Mouse (Mus musculus) lung, postnatal 36 days (tissue): ENCODE measurements at regions not wholly inside any gene's neighbourhood (a gene's known extent, or its start where the extent isn't known, plus 50 kb on each side); places are given as distances from the start of the nearest gene placed in this dataset.
A peak's percentile ranks its signal among the peaks of the same experiment; 100 is the strongest.

Experiments
- DNase-seq: peaks from one replicate; pipeline ENCODE4 v3.0.0; 2022; ENCODE audit warnings: mixed read lengths

- DNase-seq = no peak
Measured at GRCm38 (mm10) chr14:74392419-74392818, 248.2 kb upstream of the Htr2a start.

DNA sequence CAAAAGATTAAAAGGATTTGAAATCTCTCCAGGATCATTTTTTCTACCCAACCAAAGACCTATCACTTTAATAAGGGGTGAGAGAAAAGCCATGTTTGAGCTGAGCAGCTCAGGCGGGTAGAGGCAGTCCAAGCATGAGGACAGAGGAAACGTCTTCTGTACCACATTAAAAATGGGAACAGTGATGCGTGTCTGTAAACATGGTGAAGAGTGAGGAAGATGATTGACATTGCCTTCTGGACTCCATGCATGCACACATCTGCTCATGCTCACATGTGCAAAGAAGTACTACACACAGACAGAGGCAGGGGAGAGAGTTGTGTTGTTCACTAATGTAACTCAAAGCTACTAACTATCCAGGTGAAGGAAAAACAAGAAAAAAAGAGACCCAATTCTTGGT lies 243.4 kb upstream of the Htr2a start:
- DNase-seq = no peak

GRCm38 (mm10) chr14:74409441-74409840 lies 231.2 kb upstream of the Htr2a start:
- DNase-seq = no peak

- DNase-seq = peak; percentile 7
Measured at GRCm38 (mm10) chr14:74428226-74428625, 212.4 kb upstream of the Htr2a start.

DNA sequence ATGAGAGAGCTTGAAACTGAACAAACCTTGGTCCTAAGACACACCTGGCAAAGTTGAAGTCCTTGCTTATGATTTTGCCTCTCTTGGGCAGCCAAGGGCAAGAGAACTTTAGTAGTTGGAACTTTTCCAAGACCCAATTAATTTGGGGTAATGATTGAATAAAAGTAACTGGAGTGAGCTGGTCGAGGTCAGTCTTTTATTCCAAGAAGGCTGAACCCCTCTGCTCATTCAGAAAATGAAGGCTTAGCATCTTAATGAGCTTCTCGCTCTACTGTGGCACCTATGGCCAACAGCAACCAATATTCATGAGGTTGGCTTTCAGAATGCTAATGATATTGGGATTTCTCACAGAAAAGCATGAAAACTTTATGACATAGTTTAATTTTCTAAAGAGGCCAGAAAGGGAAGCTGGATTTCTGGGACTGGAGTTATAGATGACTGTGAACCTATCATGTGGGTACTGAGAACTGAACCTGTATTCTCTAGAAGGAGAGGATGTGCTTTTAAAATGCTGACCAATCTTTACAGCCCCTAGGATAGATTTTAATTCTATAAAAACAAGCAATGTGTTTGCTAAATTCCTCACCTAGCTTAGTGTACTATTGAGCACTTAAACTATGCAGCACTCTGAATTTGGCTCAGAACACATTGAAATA lies 176.5 kb upstream of the Htr2a start:
- no peak for DNase-seq

DNA sequence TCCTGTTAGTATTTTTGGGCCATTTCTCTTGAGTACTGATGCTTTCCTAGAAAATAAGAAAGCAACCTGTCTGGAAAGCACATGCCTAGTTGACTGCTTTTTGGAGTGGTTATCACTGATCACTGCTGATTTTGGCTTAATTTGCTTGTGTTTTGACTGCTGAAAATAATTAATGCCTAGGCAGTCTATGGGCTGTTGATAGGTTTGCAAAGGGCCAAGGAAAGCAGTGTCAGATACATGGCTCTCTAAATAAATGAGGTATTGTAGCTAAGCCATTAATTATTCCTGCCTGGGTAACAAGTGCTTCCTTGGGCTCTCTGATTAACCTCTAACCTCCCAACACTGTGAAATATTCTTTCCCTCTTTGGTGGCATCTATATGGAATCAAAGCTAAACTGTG lies 145.1 kb upstream of the Htr2a start:
- DNase-seq = no peak

DNA sequence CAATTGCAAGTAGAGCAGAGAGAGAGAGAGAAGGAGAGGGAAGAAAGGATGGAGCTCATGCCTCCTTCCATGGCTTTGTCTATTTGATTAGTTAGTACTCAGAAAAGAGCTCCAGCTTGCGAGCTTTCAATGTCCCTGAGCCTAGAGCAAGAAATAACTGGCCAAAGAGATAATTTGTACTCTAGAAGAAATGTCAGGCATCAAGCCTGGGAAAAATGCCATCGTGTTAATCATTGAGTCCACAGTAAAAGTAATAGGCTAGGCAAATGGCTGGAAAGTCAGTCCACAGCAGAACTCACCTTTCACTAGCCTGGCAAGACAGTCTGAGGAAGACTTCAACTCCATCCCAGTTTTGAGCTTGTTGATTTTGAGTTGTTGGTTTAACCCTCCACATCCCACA lies 129.1 kb upstream of the Htr2a start:
- no peak for DNase-seq

- no peak for DNase-seq
Measured at GRCm38 (mm10) chr14:74516451-74516850, 124.2 kb upstream of the Htr2a start.

DNA sequence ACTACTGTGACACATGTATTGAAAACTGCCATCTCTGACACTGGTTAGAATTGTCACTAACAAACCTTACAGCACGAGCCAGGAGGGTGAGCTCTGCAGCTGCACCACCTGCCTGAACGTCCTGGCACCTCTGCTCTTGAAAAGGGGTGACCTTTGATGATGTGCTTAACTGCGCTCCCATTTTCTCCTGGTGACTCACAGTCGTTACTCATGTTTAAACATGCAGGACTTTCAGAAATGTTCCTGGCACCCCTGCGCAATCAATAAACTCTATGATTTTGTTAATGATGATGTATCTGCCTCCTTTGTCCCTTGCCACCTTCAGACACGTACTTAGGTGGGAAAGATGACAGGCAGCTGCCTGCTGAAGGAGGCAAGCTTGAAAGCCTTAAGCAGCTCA lies 121.1 kb upstream of the Htr2a start:
- DNase-seq = no peak

GRCm38 (mm10) chr14:74521669-74522068 lies 119.0 kb upstream of the Htr2a start:
- DNase-seq = no peak

GRCm38 (mm10) chr14:74527246-74527645 lies 113.4 kb upstream of the Htr2a start:
- DNase-seq = no peak

DNA sequence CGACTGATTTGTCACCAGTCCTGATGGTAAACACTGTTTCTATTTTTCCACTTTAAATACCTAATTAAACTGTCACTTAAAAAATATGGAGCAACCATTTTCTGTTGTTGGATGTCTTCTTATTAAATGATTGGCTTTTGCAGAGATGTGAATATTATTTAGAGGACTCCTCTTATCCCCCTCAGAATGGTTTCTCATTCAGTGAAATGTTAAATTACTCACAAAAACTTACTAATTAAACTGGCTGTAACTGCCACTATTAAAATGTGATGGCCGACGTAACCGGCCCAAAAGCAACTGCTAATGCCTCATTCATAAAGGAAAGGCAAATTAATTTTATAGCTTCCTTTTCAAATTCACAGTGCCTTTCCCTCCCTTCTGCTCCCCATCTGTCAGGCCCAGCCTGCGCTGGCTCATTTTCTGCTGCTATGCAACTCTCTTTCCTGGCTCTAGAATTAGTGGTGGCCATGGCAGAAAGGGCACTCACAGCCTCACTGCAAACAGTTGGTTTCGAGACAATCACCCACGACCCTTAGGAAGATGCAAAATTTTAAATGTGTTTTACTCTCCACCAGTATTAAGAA lies 111.2 kb upstream of the Htr2a start:
- no peak for DNase-seq

DNA sequence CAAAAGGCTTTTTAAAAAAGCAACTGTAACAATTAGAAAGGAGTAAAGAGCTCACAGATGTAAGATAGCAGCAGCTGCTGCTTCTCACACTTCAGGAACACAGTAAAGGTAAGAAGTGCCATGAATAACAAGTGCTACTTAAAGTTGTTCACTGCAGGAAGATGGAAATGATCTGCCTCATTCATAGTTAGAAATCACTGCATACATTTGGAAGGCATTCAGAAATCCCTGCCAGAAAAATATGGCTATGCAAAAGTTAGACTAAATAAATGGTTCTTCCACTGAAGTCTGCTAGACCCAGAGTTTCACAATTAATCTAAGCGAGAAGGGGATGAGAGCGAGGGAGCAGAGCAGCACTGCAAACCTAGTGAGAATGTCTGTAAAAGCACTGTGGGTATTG lies 102.5 kb upstream of the Htr2a start:
- no peak for DNase-seq

GRCm38 (mm10) chr14:74544028-74544427 lies 96.6 kb upstream of the Htr2a start:
- no peak for DNase-seq

- no peak for DNase-seq
Measured at GRCm38 (mm10) chr14:74551091-74551490, 89.5 kb upstream of the Htr2a start.

DNA sequence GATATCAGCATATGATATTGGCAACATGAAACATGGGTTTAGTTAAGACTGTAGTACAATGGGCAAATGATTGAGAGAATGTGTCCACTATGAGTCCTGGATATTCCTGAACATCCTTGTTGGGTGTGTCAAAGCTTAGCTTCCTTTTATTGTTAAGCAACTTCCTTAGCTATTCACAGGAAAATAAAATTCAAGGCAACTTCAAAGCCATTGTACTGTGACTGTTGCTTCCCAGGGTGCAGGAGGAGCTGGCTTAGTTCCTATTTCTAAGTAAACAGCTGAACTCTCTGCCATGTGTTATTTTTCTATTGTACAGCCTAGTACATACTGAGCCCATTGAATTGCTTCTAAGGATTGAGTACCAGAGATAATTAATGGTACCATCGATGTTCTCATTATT lies 87.0 kb upstream of the Htr2a start:
- DNase-seq = peak; percentile 59

DNA sequence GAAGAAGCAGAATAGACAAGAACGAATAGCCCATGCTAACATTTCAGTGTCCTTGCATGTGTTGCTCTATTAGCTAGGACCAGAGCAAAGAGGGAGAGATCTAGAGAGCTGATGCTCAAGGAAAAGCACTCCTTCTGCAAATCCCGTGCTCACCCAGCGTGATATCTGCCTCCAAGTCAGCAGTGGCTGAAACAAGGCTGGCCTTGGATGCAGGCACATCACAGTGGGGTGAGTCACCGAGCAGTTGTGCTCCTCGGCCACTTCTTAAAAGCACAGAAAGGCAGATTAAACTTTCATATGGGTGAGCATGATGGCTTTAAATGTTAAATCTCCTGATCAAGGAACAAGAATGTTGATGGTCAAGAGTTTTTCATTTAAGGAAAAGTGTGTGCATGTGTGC lies 82.3 kb upstream of the Htr2a start:
- DNase-seq = no peak
